Mouse (Mus musculus) limb, embryonic 14.5 days (tissue): ENCODE results near the gene Ttc23. TPM values are rescaled to one million over a fixed set of nuclear protein-coding genes. Genes with fewer than 3 reads are reported as not detected.

Source experiments
- ATAC-seq: fragments of 200-750 bp; cut with Nextera tagmentation; 2 replicates; pipeline ENCODE4 v1.8.0; 2017; ENCODE audit warnings: low read depth, moderate number of reproducible peaks, moderate TSS enrichment; ENCODE audit not compliant: low FRiP score
- DNase-seq: peaks from one replicate; pipeline ENCODE4 v3.0.0-alpha.2; 2015; ENCODE audit warnings: low spot score
- H3K27ac ChIP-seq: fragments of 300-500 bp; sonication (generic); replicated peaks from 2 replicates; pipeline ENCODE4 v1.5.1; 2014; ENCODE audit warnings: low read depth, mild to moderate bottlenecking, low read length, moderate library complexity, mixed read lengths
- H3K27me3 ChIP-seq: fragments of 300-500 bp; sonication (generic); 2 replicates; pipeline ENCODE4 v1.6.1; 2014; ENCODE audit warnings: low read length, mixed read lengths; ENCODE audit not compliant: control insufficient read depth, insufficient read depth
- H3K36me3 ChIP-seq: fragments of 300-500 bp; sonication (generic); 2 replicates; pipeline ENCODE4 v1.6.1; 2014; ENCODE audit warnings: mild to moderate bottlenecking, low read length, moderate library complexity, mixed read lengths; ENCODE audit not compliant: control insufficient read depth, insufficient read depth
- H3K4me1 ChIP-seq: fragments of 300-500 bp; sonication (generic); 2 replicates; pipeline ENCODE4 v1.6.1; 2014; ENCODE audit warnings: antibody characterized with exemption, low read length, mixed read lengths; ENCODE audit not compliant: control insufficient read depth, insufficient read depth
- H3K4me2 ChIP-seq: fragments of 300-500 bp; sonication (generic); replicated peaks from 2 replicates; pipeline ENCODE4 v1.6.1; 2014; ENCODE audit warnings: low read depth, mild to moderate bottlenecking, low read length, moderate library complexity; ENCODE audit not compliant: severe bottlenecking
- H3K4me3 ChIP-seq: fragments of 300-500 bp; sonication (generic); replicated peaks from 2 replicates; pipeline ENCODE4 v1.5.1; 2014; ENCODE audit warnings: low read length
- H3K9ac ChIP-seq: fragments of 300-500 bp; sonication (generic); 2 replicates; pipeline ENCODE4 v1.6.1; 2014; ENCODE audit warnings: mild to moderate bottlenecking, low read depth, low read length, moderate library complexity; ENCODE audit not compliant: severe bottlenecking
- H3K9me3 ChIP-seq: fragments of 300-500 bp; sonication (generic); 2 replicates; pipeline ENCODE4 v1.6.1; 2016; ENCODE audit warnings: low read length; ENCODE audit not compliant: control insufficient read depth
- POLR2A ChIP-seq: fragments of 200-500 bp; IDR thresholded peaks from 2 replicates; pipeline ENCODE4 v1.8.0; 2012; ENCODE audit warnings: inconsistent platforms, mild to moderate bottlenecking, moderate library complexity, borderline replicate concordance; ENCODE audit not compliant: insufficient read depth, insufficient read length; ENCODE audit errors: extremely low read depth
- WGBS: fragments of 180-500 bp; shearing (Covaris S2); extraction: QIAGEN DNeasy Blood & Tissue Kit; methylation state at CpG from one replicate; pipeline ENCODE4 v1.1.7; 2014; 5-methylcytosine and 5-hydroxymethylcytosine counted together
- microRNA-seq: library from miRNA; unstranded; fragments of <30 nt; microRNA quantifications from one replicate; pipeline ENCODE4, GENCODE M21; 2016
- polyA plus RNA-seq, 2 experiments: library from polyadenylated mRNA; depleted of rRNA in 1 of 2; stranded (reverse) in 1 of 2; unstranded in 1 of 2; fragments of >200 nt; fragmentation: Nextera tagmentation in 1 of 2; extraction: Ambion mirVana in 1 of 2; gene quantifications; 2 replicates each; pipeline versions ENCODE4 v1.2.1 to v1.2.3; 2012 to 2014

The Ttc23 gene
- polyA plus RNA-seq, 2 experiments, result 33.4 to 46.9 TPM

DNA sequence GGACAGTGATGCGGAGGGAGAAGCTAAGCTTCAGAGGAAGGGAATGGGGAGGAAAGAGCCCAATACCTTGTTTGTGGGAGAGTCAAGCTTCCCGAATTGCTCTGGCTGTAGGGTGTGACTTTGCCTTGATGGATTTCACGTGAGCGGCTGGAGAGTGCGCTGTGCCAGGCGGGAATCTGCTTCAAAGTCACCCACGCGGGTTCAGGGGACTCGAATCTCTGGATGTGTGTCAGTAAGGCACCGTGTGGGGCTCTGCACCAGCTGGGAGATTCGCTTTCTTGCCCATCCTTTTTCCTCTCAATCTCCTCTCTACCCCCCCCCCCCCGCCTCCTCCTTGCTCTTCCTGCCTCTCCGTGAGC is 156.6 kb downstream of the Ttc23 start:
- TF ChIP-seq POLR2A, result no peak
- ATAC-seq (peak; percentile 10; the same call in 1 of the 2 replicates), DNase-seq (no peak)
- WGBS, result 13% methylated on average over 13 of the region's 13 CpGs
- no peaks in the 10 kb centered on the region for H3K9me3 ChIP-seq
- H3K4me1 ChIP-seq, result peaks cover 9% of the 10 kb centered on the region; the same call in 1 of the 2 replicates
- H3K27me3 ChIP-seq, result no peaks in the 10 kb centered on the region
- H3K4me2 ChIP-seq, result peak overlapping the region; percentile 74
- H3K27ac ChIP-seq, result no peak overlapping the region
- H3K4me3 ChIP-seq, result peak overlapping the region; percentile 40
- no peaks in the 10 kb centered on the region for H3K36me3 ChIP-seq
- peak overlapping the region; percentile 44 for H3K9ac ChIP-seq

Small RNA genes lying within 50 kb of the gene (microRNA-seq; reads per million reads assigned to microRNA genes)
- gene Gm23844, result not detected

Other genes with a start within 250 kb of the Ttc23 start
- 26.3 and 38.2 TPM in 2 replicates for gene Lrrc28, start 2.1 kb upstream of the Ttc23 start, polyA plus RNA-seq (2012; rRNA removed)
- gene Lrrc28, start 2.1 kb upstream of the Ttc23 start, polyA plus RNA-seq (2014; fragmentation: Nextera tagmentation; extraction: Ambion mirVana), result 22.1 and 27.3 TPM in 2 replicates
- 0.58 and 0.63 TPM in 2 replicates for gene Synm, start 112.3 kb downstream of the Ttc23 start, polyA plus RNA-seq (2012; rRNA removed)
- 1.2 and 1.4 TPM in 2 replicates for gene Synm, start 112.3 kb downstream of the Ttc23 start, polyA plus RNA-seq (2014; fragmentation: Nextera tagmentation; extraction: Ambion mirVana)